ENCODE assay signal across 7 mouse cellular contexts in the genomic region with DNA sequence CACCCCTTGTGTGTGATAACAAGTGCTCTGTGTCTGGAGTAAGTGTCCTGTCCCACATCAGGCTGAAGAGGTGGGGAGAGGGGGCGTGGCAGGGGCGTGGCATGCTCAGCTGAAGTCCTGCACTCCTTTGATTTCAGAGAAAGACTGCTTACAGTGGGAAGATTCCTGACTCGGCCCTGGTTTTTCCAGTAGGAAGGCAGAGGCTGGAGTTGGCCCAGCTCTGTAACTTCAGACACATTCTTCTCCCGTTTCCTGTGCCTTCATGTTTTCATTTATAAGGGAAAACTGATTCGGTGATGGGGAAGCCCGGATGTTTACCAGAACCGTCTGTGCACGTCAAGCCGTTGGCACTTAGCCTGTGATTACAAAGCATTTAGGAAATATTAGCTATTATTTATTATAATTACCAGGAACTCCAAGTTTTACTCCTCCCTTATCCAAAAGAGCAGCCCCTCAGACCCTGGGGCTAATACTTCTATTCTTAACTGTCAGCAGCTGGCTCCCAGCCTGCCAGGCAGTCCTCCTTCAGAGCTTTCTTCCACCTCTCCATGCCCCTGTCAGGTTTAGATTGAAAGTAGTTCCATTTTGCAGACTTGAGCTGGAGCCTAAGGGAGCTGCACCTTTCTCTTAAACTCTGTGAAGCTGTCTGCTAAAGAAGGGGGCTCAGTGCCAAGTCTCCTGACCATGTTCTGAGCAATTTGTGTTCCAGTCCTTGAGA.
DNase-seq lines count a peak whose midpoint lies in the region; ATAC-seq and TF ChIP-seq lines count a peak whose summit lies in the region.

No protein-coding gene starts in this region.

- no peaks in the 10 kb centered on the region for H3K27me3 ChIP-seq in testis, adult 2 months (ENCODE audit: control insufficient read depth, insufficient read depth, low read length)
- H3K27me3 ChIP-seq in intestine, embryonic 15.5 days (replicated peaks) = no peaks in the 10 kb centered on the region
- peaks cover 2% of the 10 kb centered on the region; the same call in 1 of the 2 replicates for H3K27me3 ChIP-seq in liver, embryonic 14.5 days (ENCODE audit: control insufficient read depth, insufficient read depth, low read length)

- no peaks in the 10 kb centered on the region for H3K36me3 ChIP-seq in testis, adult 2 months (ENCODE audit: control insufficient read depth, insufficient read depth, low read length)
- no peaks in the 10 kb centered on the region for H3K36me3 ChIP-seq in intestine, embryonic 15.5 days
- H3K36me3 ChIP-seq in liver, embryonic 14.5 days (replicated peaks; ENCODE audit: control insufficient read depth, insufficient read depth, low read depth) = no peaks in the 10 kb centered on the region

- no peak for TF ChIP-seq EP300 in liver, embryonic 14.5 days (IDR thresholded peaks at IDR 0.05; ENCODE audit: low read depth)

- TF ChIP-seq CTCF in testis, adult 2 months (IDR thresholded peaks at IDR 0.05; ENCODE audit: control insufficient read depth, insufficient read depth, insufficient replicate concordance, low read depth, low read length) = no peak
- TF ChIP-seq CTCF in liver, embryonic 14.5 days (IDR thresholded peaks at IDR 0.05; ENCODE audit: low read depth) = no peak

- no peak overlapping the region for H3K9ac ChIP-seq in intestine, embryonic 15.5 days
- H3K9ac ChIP-seq in liver, embryonic 14.5 days (replicated peaks) = no peak overlapping the region

- peak overlapping the region; percentile 49 for H3K27ac ChIP-seq in testis, adult 2 months (ENCODE audit: control insufficient read depth, insufficient read depth, low read depth, low read length)
- H3K27ac ChIP-seq in intestine, embryonic 15.5 days = peak overlapping the region; percentile 48; the same call in 1 of the 2 replicates
- no peak overlapping the region for H3K27ac ChIP-seq in liver, embryonic 14.5 days

- no peak overlapping the region for H3K4me3 ChIP-seq in testis, adult 2 months (ENCODE audit: control insufficient read depth, low read depth, low read length)
- H3K4me3 ChIP-seq in intestine, embryonic 15.5 days (replicated peaks) = no peak overlapping the region
- H3K4me3 ChIP-seq in liver, embryonic 14.5 days (ENCODE audit: insufficient read depth in 1 of 2, low read depth in 2 of 2, low read length in 2 of 2) = no peak overlapping the region

- H3K4me2 ChIP-seq in intestine, embryonic 15.5 days (replicated peaks) = no peak overlapping the region
- H3K4me2 ChIP-seq in liver, embryonic 14.5 days (ENCODE audit: low read depth) = no peak overlapping the region

- no peak for DNase-seq in testis, postnatal 14 days (ENCODE audit: low spot score)
- DNase-seq in liver, embryonic 14.5 days (ENCODE audit: low read depth in 3 of 3, low spot score in 3 of 3) = peak in 1 of 3 experiments; percentile 16
- DNase-seq in urinary bladder, postnatal 25 days (ENCODE audit: low spot score) = no peak
- no peak for DNase-seq in MN1 (ENCODE audit: low spot score)

- TF ChIP-seq POLR2A in testis, adult 2 months (IDR thresholded peaks at IDR 0.05; ENCODE audit: control insufficient read depth, low read depth, low read length) = no peak

- WGBS in intestine, embryonic 15.5 days = 29% methylated on average over 9 of the region's 9 CpGs
- WGBS in liver, embryonic 14.5 days (ENCODE audit: insufficient replicate concordance) = 40% methylated on average over 9 of the region's 9 CpGs

- peaks cover 9% of the 10 kb centered on the region for H3K4me1 ChIP-seq in testis, adult 2 months (ENCODE audit: control insufficient read depth, insufficient read depth, low read length)
- peaks cover 14% of the 10 kb centered on the region for H3K4me1 ChIP-seq in intestine, embryonic 15.5 days (replicated peaks)
- peaks cover 10 to 25% of the 10 kb centered on the region in 2 experiments; a peak in 3 of 4 replicates for H3K4me1 ChIP-seq in liver, embryonic 14.5 days (replicated peaks; ENCODE audit: control insufficient read depth in 2 of 2, insufficient read depth in 2 of 2, low read length in 1 of 2)

- peak; percentile 27; the same call in 1 of the 2 replicates for ATAC-seq in intestine, embryonic 15.5 days
- ATAC-seq in liver, embryonic 14.5 days (ENCODE audit: insufficient read depth) = peak; percentile 53; the same call in 1 of the 2 replicates
- ATAC-seq in monocyte, adult 5-6 weeks (replicated peaks; ENCODE audit: insufficient number of reproducible peaks, low FRiP score, low TSS enrichment, poor library complexity, severe bottlenecking) = no peak

- H3K9me3 ChIP-seq in intestine, embryonic 15.5 days = no peaks in the 10 kb centered on the region
- H3K9me3 ChIP-seq in liver, embryonic 14.5 days (ENCODE audit: control insufficient read depth, low read length) = no peaks in the 10 kb centered on the region
